Mouse (Mus musculus): ENCODE measurements around the gene Pilrb1. TPM values are rescaled to one million over a fixed set of nuclear protein-coding genes. Genes with fewer than 3 reads are reported as not detected.
"Not testable (repeated sequence)": the region's sequence is repeated elsewhere in the genome, so short reads cannot be mapped to it uniquely, and the experiment has no call there.

Gene Pilrb1
- total and polyA plus RNA-seq, 3 experiments, result 1.9 TPM; not detected in 2

DNA sequence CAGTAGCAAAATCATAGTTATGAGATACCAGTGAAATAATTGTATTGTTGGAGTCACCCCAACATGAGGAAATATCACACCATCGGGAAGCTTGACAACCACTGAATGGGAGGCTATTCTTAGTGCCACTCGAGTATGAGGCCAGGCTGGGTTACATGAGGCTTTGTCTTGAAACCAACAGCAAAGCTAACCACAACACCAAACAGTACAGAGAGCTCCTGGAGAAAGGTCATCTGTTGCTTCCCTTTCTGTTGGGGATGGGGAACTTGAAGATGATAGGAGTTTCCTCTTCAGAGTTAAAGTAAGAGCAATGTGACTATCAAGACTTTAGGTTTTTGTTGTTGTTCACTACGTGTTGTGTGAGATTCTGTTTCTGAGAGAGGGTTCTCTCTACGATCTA, 25.0 kb upstream of the Pilrb1 start:
- ATAC-seq (ENCODE audit: extremely low read depth, insufficient number of reproducible peaks, low FRiP score, poor library complexity, severe bottlenecking) (no peak), DNase-seq (ENCODE audit: low spot score) (no peak)
- Histone ChIP-seq H3K27me3 (ENCODE audit: insufficient read depth, low read length) (no peaks in the 10 kb centered on the region), H3K36me3 (replicated peaks) (no peaks in the 10 kb centered on the region), H3K4me1 (ENCODE audit: insufficient read depth, low read depth, low read length) (no peaks in the 10 kb centered on the region), H3K4me3 (ENCODE audit: low read depth, low read length) (no peak overlapping the region), H3K9me3 (replicated peaks) (no peaks in the 10 kb centered on the region)
- no peak for TF ChIP-seq GATA1 (IDR thresholded peaks at IDR 0.05; ENCODE audit: borderline replicate concordance, low read length)
- TF ChIP-seq CTCF (IDR thresholded peaks at IDR 0.05; ENCODE audit: low read depth, low read length), result no peak
- no peak for TF ChIP-seq GATA2 (IDR thresholded peaks at IDR 0.05; ENCODE audit: borderline replicate concordance, low read depth, low read length)
- TF ChIP-seq TAL1 (conservative IDR thresholded peaks at IDR 0.05; ENCODE audit: low read depth, low read length), result no peak
- no peak for TF ChIP-seq POLR2AphosphoS5 (IDR thresholded peaks at IDR 0.05; ENCODE audit: insufficient replicate concordance, low read depth, low read length)

DNA sequence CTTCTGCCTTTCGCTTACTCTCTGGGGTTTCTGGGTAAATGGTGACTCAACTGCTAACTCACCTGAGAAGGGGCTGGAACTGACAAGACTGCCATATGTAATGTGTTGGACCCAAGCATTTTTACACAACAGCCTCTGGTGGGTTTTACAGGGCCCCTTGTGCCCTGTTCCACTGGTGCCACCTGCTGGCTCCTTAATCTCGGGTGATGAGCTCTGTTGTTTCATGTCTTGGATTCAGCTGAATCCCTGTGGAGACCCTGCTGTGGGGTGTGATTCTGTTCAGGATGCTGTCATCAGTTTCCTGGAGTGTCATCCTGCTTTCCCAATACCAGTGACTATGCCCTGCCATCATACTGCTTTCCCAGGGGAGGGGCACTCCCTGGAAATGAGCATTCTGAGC, 20.0 kb upstream of the Pilrb1 start:
- no peak for TF ChIP-seq GATA1 (IDR thresholded peaks at IDR 0.05; ENCODE audit: borderline replicate concordance, low read length)
- TF ChIP-seq GATA2 (IDR thresholded peaks at IDR 0.05; ENCODE audit: borderline replicate concordance, low read depth, low read length), result no peak
- TF ChIP-seq TAL1 (conservative IDR thresholded peaks at IDR 0.05; ENCODE audit: low read depth, low read length), result no peak
- no peak for TF ChIP-seq CTCF (IDR thresholded peaks at IDR 0.05; ENCODE audit: low read depth, low read length)
- TF ChIP-seq POLR2AphosphoS5 (IDR thresholded peaks at IDR 0.05; ENCODE audit: insufficient replicate concordance, low read depth, low read length), result no peak
- ATAC-seq (ENCODE audit: extremely low read depth, insufficient number of reproducible peaks, low FRiP score, poor library complexity, severe bottlenecking) (no peak), DNase-seq (ENCODE audit: low spot score) (no peak)
- H3K9me3 ChIP-seq (replicated peaks), result no peaks in the 10 kb centered on the region
- H3K27me3 ChIP-seq (ENCODE audit: insufficient read depth, low read length), result no peaks in the 10 kb centered on the region
- no peaks in the 10 kb centered on the region for H3K36me3 ChIP-seq (replicated peaks)
- H3K4me1 ChIP-seq (ENCODE audit: insufficient read depth, low read depth, low read length), result no peaks in the 10 kb centered on the region
- H3K4me3 ChIP-seq (ENCODE audit: low read depth, low read length), result no peak overlapping the region

DNA sequence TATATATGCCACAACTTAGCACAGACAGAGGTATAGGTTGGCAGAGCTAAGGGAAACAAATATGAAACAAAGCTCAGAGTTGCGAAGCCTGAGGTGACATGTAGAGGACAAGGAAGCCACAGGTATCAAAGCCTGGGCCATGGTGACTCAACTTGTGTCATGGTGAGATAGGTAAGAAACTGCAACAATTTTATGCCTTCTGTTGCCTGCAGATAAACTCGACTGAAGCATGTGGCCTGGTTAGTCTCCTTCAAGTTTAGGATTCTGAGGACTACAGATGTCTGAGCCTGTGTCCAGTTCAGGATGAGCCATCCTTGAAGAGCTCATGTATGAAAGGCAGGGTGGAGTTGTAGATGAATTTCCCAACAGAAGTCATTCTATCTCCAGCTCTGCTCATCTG, 17.1 kb upstream of the Pilrb1 start:
- Histone ChIP-seq H3K27me3 (ENCODE audit: insufficient read depth, low read length) (no peaks in the 10 kb centered on the region; the same call in 1 of the 2 replicates), H3K36me3 (replicated peaks) (no peaks in the 10 kb centered on the region), H3K9me3 (replicated peaks) (no peaks in the 10 kb centered on the region), H3K4me1 (ENCODE audit: insufficient read depth, low read depth, low read length) (no peaks in the 10 kb centered on the region), H3K4me3 (ENCODE audit: low read depth, low read length) (no peak overlapping the region)
- TF ChIP-seq GATA2 (IDR thresholded peaks at IDR 0.05; ENCODE audit: borderline replicate concordance, low read depth, low read length) (no peak), POLR2AphosphoS5 (IDR thresholded peaks at IDR 0.05; ENCODE audit: insufficient replicate concordance, low read depth, low read length) (no peak), GATA1 (IDR thresholded peaks at IDR 0.05; ENCODE audit: borderline replicate concordance, low read length) (no peak), CTCF (IDR thresholded peaks at IDR 0.05; ENCODE audit: low read depth, low read length) (no peak), TAL1 (conservative IDR thresholded peaks at IDR 0.05; ENCODE audit: low read depth, low read length) (no peak)
- ATAC-seq (ENCODE audit: extremely low read depth, insufficient number of reproducible peaks, low FRiP score, poor library complexity, severe bottlenecking), result no peak
- no peak for DNase-seq (ENCODE audit: low spot score)

DNA sequence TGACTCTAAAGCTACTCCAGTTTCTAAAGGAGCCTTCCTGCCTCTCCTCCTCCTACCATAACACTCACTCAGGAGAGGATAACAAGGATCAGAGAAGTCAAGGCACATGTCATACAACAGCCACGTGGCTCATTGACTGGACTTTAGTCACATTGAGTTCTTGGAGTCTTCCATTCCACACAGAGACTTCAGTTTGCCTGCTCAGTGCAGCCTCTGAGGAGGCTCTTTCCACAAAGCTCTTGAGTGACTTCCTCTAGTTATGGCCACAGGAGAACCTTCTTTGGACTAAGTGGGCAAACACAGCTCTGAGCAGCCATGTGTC, 14.4 kb upstream of the Pilrb1 start:
- H3K4me1 ChIP-seq (ENCODE audit: insufficient read depth, low read depth, low read length); H3K9me3 ChIP-seq (replicated peaks); DNase-seq (ENCODE audit: low spot score); H3K36me3 ChIP-seq (replicated peaks); ATAC-seq (ENCODE audit: extremely low read depth, insufficient number of reproducible peaks, low FRiP score, poor library complexity, severe bottlenecking); H3K4me3 ChIP-seq (ENCODE audit: low read depth, low read length); H3K27me3 ChIP-seq (ENCODE audit: insufficient read depth, low read length): not testable (repeated sequence)

DNA sequence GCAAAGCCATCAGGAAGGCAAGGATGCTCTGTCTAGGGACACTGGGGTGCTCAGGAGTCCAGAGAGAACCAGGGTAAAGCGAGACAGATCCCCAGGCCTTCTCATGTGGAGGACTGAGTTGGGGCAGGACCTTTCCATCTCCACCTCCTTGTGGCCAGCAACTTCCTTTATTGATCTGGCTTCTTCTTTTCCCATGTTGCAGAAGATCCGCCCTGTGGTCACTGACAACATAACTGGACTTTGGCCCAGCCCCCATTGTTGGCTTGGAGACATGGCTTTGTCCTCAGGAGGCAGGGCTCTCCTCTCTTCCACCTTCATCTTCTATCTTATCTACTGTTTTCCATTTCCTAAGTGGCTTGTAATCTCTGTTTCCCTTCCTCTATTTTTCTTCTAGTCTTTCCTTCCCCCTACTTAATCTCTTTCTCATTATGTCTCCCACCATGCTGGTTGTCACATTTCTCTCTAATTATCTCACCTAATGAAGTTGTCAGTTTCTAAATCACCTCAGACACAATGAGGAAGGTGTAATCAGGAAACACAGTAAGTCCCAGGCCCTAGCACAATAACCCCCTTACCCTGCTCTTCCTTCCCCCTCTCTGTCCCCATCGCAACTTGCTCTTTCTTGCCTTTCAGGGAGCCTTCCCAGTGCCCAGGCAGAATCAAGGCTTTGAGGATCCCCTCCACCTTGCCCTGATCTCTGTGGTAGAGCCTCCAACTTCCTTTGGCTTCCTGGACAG, 13.9 kb upstream of the Pilrb1 start, which contains the start of gene Pilrb2:
Gene Pilrb2, minus strand, starts transcription at position 172 of the 737 bp plus-strand sequence.
- DNase-seq (ENCODE audit: low spot score); H3K36me3 ChIP-seq (replicated peaks); H3K4me3 ChIP-seq (ENCODE audit: low read depth, low read length); H3K27me3 ChIP-seq (ENCODE audit: insufficient read depth, low read length); H3K9me3 ChIP-seq (replicated peaks); H3K4me1 ChIP-seq (ENCODE audit: insufficient read depth, low read depth, low read length): not testable (repeated sequence)
- ATAC-seq (ENCODE audit: extremely low read depth, insufficient number of reproducible peaks, low FRiP score, poor library complexity, severe bottlenecking), result peak; percentile 47; the same call in 1 of the 2 replicates

DNA sequence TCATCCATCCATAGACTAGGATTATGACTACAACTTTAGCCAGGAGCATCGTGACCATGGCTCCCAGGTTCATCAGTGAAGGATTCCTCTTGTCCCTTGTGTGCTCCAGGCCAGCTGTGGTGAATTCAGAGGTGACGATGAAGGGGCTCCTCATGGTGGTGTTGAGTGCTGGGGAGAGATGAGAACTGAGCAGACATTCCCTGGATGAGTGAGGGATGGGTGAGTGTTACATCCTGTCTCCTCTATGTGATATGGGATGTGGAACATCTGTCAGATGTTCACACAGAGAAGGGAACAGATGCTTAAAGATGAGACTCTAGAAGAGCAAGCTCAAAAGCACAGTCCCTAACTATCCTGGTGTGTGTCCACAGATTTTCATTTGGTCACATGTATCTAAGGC, 10.7 kb upstream of the Pilrb1 start:
- not testable (repeated sequence) for H3K9me3 ChIP-seq (replicated peaks); H3K36me3 ChIP-seq (replicated peaks); ATAC-seq (ENCODE audit: extremely low read depth, insufficient number of reproducible peaks, low FRiP score, poor library complexity, severe bottlenecking); DNase-seq (ENCODE audit: low spot score); H3K4me1 ChIP-seq (ENCODE audit: insufficient read depth, low read depth, low read length); H3K27me3 ChIP-seq (ENCODE audit: insufficient read depth, low read length); H3K4me3 ChIP-seq (ENCODE audit: low read depth, low read length)

DNA sequence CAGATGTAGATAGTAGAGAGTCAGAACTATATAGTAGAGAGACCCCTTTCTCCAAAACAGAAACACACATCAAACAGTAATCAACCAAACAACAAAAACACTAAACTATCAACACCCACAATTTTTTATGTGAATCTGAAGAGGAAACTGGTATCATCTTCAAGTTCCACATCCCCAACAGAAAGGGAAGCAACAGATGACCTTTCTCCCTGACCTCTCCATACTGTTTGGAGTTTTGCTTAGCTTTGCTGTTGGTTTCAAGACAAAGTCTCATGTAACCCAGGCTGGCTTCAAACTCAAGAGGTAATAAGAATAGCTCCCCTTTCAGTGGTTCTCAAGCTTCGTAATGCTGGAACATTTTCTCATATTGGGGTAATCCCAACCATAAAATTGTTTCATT, 6.1 kb upstream of the Pilrb1 start:
- H3K9me3 ChIP-seq (replicated peaks); H3K36me3 ChIP-seq (replicated peaks); H3K27me3 ChIP-seq (ENCODE audit: insufficient read depth, low read length); DNase-seq (ENCODE audit: low spot score); ATAC-seq (ENCODE audit: extremely low read depth, insufficient number of reproducible peaks, low FRiP score, poor library complexity, severe bottlenecking); H3K4me3 ChIP-seq (ENCODE audit: low read depth, low read length); H3K4me1 ChIP-seq (ENCODE audit: insufficient read depth, low read depth, low read length): not testable (repeated sequence)

DNA sequence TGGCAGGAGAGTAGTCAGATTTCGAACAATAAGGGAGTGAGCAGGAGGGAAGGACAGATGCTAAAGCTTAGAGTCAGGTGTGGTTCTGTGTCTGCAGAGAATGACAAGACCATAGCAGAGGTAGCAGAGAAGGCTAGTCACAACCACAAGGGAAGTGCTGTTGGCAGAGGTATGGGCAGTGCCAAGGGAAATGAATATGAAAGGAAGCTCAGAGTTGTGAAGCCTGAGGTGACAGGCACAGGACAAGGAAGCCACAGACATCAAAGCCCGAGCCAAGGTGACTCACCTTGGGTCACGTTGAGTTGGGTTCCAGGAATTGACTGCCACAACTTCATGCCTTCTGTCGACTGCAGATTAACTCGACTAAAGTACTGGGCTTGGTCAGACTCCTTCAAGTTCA, 1.0 kb downstream of the Pilrb1 start:
- ATAC-seq (ENCODE audit: extremely low read depth, insufficient number of reproducible peaks, low FRiP score, poor library complexity, severe bottlenecking); H3K4me3 ChIP-seq (ENCODE audit: low read depth, low read length); H3K4me1 ChIP-seq (ENCODE audit: insufficient read depth, low read depth, low read length); H3K36me3 ChIP-seq (replicated peaks); DNase-seq (ENCODE audit: low spot score); H3K27me3 ChIP-seq (ENCODE audit: insufficient read depth, low read length); H3K9me3 ChIP-seq (replicated peaks): not testable (repeated sequence)

DNA sequence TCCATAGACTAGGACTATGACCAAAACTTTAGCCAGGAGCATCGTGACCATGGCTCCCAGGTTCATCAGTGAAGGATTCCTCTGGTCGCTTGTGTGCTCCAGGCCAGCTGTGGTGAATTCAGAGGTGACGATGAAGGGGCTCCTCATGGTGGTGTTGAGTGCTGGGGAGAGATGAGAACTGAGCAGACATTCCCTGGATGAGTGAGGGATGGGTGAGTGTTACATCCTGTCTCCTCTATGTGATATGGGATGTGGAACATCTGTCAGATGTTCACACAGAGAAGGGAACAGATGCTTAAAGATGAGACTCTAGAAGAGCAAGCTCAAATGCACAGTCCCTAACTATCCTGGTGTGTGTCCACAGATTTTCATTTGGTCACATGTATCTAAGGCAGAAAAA, 3.0 kb downstream of the Pilrb1 start:
- H3K9me3 ChIP-seq (replicated peaks); H3K27me3 ChIP-seq (ENCODE audit: insufficient read depth, low read length); H3K36me3 ChIP-seq (replicated peaks); H3K4me3 ChIP-seq (ENCODE audit: low read depth, low read length); ATAC-seq (ENCODE audit: extremely low read depth, insufficient number of reproducible peaks, low FRiP score, poor library complexity, severe bottlenecking); DNase-seq (ENCODE audit: low spot score); H3K4me1 ChIP-seq (ENCODE audit: insufficient read depth, low read depth, low read length): not testable (repeated sequence)

DNA sequence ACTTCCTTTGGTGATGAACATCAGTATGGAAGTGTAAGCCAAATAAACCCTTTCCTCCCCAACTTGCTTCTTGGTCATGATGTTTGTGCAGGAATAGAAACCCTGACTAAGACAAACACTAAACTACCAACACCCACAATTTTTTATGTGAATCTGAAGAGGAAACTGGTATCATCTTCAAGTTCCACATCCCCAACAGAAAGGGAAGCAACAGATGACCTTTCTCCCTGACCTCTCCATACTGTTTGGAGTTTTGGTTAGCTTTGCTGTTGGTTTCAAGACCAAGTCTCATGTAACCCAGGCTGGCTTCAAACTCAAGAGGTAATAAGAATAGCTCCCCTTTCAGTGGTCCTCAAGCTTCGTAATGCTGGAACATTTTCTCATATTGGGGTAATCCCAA, 7.6 kb downstream of the Pilrb1 start:
- not testable (repeated sequence) for H3K9me3 ChIP-seq (replicated peaks); H3K4me3 ChIP-seq (ENCODE audit: low read depth, low read length); ATAC-seq (ENCODE audit: extremely low read depth, insufficient number of reproducible peaks, low FRiP score, poor library complexity, severe bottlenecking); DNase-seq (ENCODE audit: low spot score); H3K36me3 ChIP-seq (replicated peaks); H3K4me1 ChIP-seq (ENCODE audit: insufficient read depth, low read depth, low read length); H3K27me3 ChIP-seq (ENCODE audit: insufficient read depth, low read length)
